Mouse (Mus musculus): ENCODE results near the gene Slc35e2.

Gene Slc35e2

DNA sequence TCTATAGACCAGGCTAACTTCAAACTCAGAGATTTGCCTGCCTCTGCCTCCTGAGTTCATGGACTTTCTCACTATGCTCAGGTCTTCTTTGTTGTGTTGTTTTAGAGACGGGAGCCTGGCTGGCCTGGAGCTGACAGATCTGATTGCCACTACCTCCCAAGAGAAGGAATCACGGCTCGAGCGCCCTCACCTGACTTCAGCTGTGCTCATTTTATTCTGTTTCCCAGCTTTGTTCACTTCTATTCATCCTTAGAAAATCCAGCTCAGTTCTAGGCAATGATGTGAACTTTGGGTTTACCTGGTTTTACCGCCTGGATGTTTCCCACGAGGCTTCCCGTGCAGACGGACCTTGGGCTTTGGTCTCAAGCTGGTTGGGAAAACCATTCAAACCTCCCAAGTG is 25.7 kb upstream of the Slc35e2 start:
- no peak for DNase-seq (ENCODE audit: extremely low read depth, low read depth, low spot score)

DNA sequence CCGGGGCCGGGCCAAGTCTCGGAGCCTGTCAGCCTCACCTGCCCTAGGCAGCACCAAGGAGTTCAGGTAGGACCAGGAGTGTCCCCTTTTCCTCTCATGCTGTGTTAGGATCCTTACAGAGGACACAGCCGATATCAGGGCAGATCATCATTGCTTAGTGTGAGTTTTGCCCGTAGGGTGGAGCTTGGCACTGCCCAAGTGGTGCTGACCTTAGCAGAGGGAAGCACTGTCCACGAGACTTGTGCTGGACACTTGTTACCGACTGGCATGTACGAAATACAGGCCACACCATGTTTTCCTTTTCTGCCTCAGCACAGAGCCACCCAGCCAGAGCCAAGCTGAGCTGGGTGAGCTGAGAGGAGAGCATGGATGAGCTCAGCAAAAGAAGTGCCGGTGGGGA is 24.1 kb upstream of the Slc35e2 start:
- no peak for DNase-seq (ENCODE audit: extremely low read depth, low read depth, low spot score)

DNA sequence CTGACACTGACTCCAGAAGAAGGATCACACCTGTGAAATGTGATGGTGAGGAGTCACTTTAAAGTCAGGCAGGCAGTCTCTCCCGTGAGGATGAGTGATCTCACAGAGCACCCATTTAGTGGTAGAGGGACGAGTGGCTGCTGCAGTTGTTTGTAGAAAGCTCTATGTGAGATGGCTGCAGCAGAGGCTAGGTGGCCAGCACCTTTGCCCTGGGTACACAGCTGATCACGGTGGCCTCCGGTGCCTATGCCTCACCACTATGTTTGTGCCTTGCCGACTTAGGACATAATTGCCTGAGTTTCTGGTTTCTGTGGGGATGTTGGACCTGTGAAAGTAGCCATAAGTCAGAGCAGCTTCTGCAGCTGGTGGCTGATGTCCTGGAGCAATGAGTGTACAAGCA is 23.5 kb upstream of the Slc35e2 start:
- DNase-seq (ENCODE audit: extremely low read depth, low read depth, low spot score) = no peak

DNA sequence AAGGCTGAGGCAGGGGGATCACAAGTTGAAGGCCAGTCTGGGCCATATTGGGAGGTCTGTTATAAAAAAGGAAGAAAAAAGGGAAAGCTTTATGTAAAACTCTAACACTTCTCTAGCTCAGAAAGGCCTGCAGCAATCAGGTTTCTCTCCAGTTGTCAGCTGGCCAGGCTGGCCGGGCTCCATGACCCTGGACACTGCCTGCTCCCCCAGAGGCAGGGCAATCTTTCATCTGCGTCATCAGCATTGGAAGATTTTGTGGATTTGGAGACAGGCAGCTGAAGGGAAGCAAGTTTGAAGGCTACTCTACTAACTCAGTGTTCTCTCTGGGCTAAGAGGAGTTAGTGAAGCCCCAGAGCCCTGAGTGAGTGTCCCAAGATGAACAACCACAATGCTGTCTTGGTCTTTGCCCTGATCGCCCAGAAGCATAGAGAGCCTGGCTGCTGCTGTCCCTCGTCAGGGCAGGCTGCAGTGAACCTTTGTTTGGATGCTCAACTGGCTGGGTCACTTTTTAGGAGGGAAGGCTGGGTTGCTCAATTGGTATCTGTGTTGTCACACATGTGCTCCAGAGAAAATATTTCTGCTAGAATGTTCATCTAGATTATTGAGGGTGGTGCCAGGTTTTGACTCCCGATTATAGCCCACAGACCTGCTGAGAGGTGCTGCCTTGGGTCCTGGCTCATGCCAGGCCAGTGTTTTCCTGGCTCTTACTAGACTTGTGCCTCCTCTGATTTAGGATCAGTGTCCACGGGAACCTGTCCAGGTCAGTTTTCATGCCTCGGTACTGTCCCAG is 22.7 kb upstream of the Slc35e2 start:
- no peak for DNase-seq (ENCODE audit: extremely low read depth, low read depth, low spot score)

DNA sequence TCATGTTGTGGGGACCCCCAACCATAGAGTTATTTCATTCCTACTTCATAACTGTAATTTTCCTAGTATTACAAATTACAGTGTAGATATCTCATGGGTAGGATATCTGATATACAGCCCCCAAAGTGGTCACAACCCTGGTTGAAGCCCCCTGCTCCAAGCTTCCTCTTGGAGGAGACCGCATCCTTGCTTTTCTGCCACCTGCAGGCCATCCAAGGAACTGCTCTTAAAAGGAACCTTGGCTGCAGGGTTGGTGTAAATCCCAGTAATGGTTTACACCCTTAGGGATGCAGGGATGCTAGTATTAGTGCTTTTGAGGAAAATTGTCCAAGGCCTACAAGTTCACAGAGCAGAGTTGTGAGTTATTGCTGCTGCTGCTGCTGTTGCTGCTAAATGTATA is 20.8 kb upstream of the Slc35e2 start:
- no peak for DNase-seq (ENCODE audit: extremely low read depth, low read depth, low spot score)

DNA sequence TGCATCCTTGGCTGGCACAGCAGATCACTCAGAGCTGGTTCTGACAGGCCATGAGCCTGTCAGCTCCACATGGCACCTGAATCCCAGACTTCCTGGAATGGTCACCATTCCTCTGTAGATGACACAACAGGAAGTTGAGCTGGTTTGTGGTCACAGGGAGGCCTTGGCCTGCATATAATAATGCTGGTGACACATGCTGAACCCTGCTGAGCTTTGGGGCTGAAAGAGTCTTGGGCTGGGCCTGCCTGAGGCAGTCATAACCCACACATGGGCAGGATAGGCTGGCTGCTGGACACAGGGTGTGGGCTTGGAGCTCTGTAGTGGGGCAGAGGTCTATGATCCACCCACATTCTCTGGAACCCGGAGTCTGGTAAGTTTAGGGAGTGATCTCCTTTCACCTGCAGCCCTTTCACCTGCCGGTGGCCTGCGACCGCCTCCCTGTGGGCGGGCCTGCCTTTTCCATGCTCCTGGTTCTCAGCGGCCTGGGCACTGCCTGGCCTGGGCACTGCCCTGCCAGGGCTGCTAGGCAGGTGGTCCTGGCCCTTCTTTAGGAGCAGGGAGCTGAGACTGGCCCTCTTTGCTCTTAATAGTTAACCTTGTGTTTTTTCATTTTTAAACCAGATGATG is 18.8 kb upstream of the Slc35e2 start:
- peak; percentile 91 for DNase-seq (ENCODE audit: extremely low read depth, low read depth, low spot score)

DNA sequence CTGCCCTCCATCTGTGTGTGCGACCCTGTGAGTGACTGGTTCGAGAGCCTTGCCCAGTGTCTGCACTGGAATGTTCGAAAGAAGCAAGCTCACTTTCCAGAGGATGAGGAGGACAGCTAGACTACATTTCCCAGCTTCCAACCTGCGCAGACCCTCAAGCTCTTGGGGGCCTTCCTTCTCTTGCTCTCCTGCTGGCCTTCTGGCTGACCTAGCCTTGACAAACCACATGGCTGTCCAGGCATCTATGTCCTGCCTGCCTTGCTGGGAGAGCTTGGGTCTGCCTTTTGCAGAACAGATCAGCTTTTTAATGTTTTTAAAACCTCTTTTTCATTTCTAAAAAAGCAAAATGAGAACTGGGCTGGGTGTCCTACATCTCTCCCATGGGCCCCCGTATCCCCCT is 11.9 kb upstream of the Slc35e2 start:
- no peak for DNase-seq (ENCODE audit: extremely low read depth, low read depth, low spot score)

DNA sequence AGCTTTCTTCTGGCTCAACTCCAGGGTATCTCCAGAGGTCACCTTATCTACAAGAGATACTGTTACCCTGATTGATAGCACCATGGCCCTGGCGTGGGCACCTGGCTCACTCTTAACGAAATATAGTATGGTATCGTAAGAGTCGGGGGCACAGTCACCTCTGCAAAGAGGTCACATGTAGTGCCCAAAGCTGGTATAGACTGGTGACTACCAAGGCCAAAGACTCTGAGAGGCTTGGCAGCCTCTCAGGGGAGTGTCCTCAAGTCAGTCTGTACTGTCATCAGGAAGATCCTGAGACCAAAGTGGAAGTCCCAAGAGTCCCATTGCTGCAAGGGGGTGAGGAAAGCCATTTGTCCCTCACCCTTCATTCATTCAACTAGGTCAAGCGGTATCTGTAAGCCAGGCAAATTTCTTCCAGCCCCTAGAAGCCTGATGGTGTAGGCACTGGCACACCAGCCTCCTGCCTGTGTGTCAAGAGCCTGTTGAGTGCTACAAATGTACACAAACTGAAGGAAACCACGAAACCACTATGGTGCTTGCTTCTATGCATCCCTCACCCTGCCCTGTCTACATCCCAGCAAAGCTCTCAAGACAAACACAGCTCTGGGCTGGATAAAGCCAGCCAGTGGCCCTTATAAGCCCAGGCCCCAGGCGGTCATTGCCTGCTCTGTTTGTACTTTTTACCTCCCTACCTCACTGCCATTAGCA is 10.1 kb upstream of the Slc35e2 start:
- DNase-seq (ENCODE audit: extremely low read depth, low read depth, low spot score) = no peak

DNA sequence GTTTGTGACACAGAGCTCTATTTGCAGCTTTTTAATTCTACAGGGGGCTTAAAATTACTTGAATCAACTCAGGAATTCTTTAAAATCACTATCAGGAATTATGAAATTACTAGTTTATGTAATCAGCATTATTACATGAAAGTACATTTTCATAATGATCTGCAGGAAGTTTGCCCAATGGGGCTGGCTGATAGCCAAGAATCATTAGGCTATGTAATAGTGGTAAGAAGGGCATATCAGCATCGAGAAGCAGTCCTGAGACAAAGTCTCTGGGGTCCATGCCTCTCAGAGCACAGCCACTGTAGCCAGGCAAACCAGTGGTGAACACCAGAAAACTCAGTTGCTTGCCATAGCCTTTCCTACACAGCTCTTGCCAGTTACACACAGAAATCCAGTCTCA is 7.4 kb upstream of the Slc35e2 start:
- no peak for DNase-seq (ENCODE audit: extremely low read depth, low read depth, low spot score)

DNA sequence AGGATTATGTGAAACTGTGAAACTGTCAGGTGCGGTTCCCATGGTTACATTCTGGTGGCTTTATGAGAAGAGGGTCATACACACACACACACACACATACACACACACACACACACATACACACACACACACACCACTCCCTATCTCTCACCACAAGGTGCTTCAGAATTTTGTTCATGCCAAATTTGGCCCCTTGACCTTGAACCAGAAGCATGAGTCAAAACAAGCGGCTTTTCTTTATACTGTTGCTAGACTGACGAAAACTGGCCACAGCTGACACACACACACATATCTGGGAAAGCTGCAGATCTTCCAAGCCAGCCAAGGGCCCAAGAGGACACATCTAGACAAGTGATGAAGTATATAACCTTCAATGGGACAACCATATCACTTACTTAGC is 5.4 kb upstream of the Slc35e2 start:
- no peak for DNase-seq (ENCODE audit: extremely low read depth, low read depth, low spot score)

DNA sequence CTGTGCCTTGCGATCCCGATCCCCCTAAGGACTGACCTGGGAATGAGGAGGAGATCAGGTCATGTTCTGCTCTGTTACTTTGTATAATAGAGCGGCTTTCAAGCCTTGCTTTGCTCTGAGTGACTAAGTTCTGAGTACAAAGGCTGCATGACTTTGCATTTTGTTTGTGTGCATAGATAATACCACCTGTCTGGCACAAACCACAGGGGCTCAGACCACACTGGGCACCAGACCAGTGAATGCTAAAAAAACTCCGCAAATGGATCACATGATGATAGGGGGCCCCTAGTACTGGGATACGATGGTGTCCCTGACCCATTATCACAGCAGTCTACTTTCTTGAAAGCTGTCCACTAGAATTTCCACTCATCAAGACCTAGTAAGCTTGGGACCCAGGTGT is 4.6 kb upstream of the Slc35e2 start:
- no peak for DNase-seq (ENCODE audit: extremely low read depth, low read depth, low spot score)

DNA sequence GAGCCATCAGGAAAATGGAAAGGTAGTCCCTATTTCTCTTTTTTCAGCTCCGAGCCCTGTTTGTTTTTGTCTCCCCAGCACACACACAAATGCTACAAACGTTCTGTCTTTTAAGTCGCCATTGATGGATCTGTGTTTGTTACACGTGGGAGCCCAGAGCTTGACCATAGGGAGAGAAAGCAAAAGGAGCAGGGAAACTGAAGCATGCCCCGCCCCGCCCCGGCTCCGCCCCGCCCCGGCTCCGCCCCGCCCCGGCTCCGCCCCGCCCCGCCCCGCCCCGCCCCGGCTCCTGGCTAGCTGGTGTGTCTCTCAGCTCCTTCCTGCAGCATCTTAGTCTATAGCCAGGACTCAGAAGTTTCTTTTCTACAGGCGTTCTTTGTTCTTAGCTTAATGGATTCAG is 2.7 kb upstream of the Slc35e2 start:
- no peak for DNase-seq (ENCODE audit: extremely low read depth, low read depth, low spot score)

DNA sequence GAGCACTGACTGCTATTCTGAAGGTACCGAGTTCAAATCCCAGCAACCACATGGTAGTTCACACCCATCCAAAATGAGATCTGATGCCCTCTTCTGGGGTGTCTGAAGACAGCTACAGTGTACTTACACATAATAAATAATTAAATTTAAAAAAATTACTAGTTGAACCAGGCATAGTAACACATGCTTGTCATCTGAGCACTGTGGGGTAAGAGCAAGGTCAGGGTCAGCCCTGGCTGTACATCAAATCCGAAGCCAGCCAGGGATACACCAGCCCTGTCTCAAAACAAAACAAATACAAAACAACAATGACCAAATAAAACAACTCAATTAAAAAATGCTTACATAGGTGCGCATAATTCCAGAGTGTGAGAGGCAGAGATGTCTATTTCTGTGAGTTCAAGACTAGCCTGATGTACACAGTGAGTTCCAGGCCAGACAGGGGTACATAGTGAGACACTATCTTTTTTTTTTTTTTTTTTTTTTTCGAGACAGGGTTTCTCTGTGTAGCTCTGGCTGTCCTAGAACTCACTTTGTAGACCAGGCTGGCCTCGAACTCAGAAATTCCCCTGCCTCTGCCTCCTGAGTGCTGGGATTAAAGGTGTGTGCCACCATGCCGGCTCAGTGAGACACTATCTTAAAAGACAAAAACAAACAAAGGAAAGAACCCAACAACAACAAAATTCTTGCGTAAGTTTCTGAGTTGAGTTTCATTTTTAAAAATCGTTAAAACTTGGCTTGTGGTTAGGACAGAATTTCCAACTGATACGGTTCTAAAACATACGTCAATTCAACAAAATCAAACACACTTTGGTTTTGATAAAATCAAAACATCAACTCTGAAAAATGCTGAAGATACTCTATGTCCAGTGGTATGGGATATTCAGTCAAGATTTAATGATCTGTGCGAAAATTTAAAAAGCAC is 1.1 kb upstream of the Slc35e2 start:
- DNase-seq (ENCODE audit: extremely low read depth, low read depth, low spot score) = no peak

DNA sequence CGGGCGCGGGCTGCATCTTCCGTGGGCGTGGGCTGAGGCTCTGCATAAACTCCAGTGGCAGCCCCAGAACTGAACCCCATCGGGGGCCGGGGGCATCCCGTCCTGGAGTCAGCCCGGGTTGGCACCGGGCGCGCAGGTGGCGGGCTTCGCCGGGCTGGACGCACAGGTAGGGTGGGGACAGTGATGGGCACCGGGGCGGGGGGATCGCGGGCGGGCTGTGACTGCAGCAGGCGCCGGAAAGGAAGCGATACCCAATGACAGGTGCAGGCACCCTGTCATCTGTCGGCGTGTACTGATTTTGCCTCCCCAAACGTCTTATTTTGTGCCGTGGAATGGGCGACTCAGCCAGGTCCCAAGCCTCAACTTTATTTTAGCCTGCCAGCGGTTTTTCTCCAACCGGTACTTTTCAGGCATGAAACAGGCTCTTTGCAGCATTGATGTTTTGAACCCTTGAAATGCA is 811 bp downstream of the Slc35e2 start:
- no peak for DNase-seq (ENCODE audit: extremely low read depth, low read depth, low spot score)

DNA sequence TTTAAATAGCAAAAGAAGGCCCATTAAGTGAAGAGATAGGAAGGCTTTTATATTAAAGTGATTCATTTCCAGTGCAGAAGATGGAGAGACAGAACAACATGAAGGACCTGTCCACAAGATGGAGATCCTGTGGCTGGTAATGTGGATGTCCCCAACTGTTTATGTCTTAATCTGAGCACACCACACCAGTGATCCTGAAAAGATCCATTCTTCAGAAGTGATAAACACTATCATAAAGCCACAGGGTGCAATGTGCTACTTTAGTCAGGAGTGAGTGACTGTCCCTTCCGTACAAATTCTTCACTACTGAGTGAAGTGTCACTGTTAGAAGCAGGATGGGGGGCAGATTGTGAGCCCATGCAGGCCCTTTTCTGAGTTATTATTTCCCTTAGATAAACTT is 1.5 kb downstream of the Slc35e2 start:
- DNase-seq (ENCODE audit: extremely low read depth, low read depth, low spot score) = no peak

DNA sequence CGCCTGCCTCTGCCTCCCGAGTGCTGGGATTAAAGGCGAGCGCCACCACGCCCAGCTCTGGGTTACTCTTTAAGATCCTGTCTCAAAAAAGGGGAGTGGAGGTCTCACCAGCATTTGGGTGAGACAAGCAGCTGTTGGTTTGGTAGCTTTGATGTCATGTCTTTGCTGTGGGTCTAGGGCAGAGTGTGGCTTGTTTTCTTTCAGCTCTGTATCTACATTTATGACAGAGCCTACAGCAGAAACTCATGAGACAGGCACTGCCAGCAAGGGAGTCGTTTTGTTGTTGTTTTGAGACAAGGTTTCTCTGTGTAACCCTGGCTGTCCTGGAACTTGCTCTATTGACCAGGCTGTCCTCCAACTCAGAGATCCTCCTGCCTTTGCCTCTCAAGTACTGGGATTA is 2.6 kb downstream of the Slc35e2 start:
- no peak for DNase-seq (ENCODE audit: extremely low read depth, low read depth, low spot score)

DNA sequence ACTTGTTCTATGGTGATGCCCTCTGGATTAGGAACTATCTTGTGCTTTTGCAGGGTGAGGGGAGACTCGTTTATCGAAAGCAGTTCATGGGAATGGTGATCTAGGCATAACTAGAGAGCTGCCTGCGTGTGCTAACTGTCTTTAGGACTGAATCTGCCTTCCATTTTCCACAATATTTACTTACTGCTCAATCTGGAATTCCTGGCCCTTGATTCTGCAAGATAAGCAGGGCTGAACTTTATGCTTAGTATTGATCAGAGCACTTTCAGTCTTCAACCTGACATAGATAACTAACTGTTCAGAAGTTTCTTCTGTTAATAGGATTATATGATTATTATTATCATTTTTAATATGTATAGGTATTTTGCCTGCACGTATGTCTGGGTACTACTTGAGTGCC is 3.9 kb downstream of the Slc35e2 start:
- no peak for DNase-seq (ENCODE audit: extremely low read depth, low read depth, low spot score)

DNA sequence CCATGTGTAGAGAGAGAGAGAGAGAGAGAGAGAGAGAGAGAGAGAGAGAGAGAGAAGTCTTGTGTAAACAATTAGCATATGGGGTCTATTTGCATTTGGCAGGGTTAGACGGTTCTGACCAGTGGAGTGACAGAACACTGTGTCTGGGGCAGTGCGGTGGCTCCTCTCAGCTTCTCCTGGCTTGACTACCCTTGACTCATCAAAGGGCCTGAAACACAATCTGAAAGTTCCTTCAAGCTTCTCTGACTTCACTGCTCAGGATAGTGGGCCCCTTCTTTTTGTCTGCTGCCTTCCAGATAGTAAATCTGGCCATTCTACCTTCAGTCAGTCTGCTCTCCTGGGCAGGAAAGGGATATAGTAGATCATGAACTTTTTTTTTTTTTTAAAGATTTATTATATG is 5.6 kb downstream of the Slc35e2 start:
- DNase-seq (ENCODE audit: extremely low read depth, low read depth, low spot score) = no peak

DNA sequence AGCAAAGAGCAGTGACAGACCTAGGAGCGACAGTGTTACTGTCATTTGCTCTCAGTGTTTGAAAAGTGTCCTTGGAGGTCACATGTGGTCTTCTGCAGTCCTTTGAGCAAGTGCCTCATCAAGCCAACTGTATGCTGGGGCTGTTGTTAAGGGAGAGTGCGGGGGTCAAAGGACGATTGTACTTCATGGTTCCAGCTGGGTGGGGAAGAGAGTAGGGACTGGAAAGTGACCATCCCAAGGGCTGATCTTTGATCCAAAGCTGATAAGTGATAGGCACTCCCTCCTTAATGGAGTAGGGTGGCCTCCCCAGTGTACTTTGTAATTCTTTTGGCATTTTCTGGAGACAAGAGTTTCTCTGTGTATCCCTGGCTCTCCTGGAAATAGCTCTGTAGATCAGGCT is 10.6 kb downstream of the Slc35e2 start:
- DNase-seq (ENCODE audit: extremely low read depth, low read depth, low spot score) = no peak

DNA sequence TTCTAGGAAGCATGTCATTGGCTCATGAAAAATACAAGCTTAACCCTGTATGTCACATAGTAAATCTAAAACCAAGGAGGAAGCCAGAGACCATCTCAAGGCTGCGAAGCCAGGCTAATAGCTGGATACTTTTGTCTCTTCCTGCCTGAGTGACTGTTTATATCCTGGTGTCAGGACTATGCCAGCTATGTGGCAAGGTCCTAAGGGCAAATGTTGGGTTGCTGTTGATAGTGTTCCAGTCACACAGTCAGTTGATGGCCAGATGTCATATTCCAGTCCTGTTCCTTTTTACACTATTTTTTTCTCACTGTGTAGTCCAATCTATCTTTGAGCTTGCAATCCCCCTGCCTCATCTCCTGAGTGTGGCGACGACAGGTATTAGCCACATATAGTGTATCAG is 12.0 kb downstream of the Slc35e2 start:
- no peak for DNase-seq (ENCODE audit: extremely low read depth, low read depth, low spot score)

DNA sequence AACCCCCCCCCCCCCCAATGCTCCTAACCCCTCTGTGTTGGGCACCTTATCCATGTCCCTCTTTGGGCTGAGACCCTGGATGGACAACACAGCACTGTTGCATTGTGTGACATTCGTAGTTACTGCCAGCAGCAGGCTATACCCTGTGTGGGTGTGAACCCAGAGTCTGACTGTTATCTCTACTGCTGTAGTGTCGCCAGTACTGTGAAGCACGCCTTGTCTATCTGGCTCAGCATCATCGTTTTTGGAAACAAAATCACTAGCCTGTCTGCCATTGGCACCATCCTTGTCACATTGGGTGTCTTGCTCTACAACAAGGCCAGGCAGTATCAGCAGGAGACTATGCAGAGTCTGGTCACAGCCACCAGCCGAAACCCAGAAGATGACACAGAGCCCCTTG is 17.1 kb downstream of the Slc35e2 start:
- no peak for DNase-seq (ENCODE audit: extremely low read depth, low read depth, low spot score)

All from fat pad, adult 2 months (tissue).